Mouse (Mus musculus): Measurements from ENCODE around the gene Traf2.

Gene Traf2

DNA sequence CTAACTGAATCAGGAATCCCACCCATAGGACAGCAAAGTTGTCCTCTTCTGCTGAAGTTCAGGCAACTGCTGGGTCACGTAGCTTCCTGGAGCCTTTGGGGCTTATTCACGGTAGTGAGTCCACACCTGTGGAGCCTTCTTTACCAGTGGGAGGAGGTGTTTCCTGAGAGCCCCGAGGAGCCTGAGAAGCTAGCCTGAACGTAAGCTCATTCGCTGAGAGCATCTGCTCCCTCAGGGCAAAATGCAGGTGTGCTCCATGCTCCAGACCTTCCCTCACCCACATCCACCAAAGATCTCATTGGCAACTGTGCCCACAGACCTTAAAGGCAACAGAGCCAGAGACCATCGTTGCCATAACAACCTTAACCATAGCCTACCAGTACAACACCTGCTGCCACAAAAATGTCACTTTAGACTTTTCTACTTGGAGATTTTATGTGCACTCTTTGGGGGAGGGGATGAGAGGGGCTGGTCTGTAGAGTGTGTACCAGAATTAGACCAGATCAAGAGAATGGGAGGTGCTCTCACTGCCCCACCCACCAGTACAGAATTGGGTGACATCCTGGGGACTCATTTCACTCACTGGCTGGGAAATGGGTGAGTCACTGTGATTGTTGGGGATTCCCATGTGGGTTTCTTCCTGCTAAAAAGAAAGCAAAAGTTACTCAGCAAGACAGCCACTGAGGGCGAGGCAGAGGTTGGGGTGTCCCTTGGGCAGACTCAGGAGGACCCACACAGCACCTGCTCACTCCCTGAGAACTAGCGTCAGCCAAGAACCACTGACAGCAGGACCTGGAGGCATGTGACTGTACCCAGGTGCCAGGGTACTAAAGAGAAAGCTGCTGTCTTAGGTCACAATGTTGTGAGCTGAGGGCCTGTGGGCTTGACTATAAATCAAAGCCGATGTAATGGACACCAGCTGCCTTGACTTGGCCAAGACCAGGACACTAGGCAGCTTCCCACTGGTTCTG, 2.6 kb upstream of the Traf2 start:
- DNase-seq (ENCODE audit: low spot score in 2 of 2), result no peak

- DNase-seq (ENCODE audit: low spot score in 2 of 2), result no peak
Measured at GRCm38 (mm10) chr2:25545996-25546810, 537 bp downstream of the Traf2 start.

GRCm38 (mm10) chr2:25541644-25542367, 4.9 kb downstream of the Traf2 start:
- DNase-seq (ENCODE audit: low spot score in 2 of 2), result no peak

DNA sequence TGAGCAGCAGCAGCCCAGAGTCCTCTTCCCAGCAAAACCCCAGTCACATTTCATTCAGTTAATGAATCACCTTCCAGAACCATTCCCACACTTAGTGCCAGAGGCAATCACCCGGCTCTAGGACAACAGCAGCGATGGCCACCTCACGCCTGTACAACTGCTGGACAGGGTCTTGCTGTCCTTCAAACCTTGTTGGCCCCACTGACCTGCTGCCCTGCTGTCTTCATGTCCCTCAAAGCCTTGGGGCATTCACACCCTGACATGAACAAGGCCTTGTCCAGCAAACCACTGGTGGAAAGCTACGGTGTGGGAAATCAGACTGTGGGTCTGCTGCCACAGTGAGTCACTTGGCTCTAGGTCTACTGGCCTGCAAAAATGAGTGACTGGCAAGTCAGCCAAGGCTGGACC, 6.2 kb downstream of the Traf2 start:
- no peak for DNase-seq (ENCODE audit: low spot score in 2 of 2)

DNA sequence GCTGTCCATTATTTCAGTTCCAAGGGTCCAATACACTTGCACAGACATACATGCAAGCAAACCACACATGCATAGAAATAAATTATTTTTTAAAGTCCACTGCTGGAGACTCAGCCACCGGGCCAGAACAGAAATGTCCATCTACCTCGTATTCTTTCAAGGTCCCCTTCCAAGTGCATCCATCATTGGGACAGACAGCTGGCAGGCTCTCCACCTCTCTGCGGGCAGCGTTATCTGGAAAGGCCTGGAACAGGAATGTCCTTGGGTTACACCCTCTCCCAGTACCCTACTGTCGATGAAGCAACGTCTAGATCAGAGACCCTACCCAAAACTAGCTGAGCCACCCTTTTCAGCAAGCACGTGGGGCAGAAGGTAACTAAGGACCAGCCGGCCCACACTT, 10.2 kb downstream of the Traf2 start:
- no peak for DNase-seq (ENCODE audit: low spot score in 2 of 2)

DNA sequence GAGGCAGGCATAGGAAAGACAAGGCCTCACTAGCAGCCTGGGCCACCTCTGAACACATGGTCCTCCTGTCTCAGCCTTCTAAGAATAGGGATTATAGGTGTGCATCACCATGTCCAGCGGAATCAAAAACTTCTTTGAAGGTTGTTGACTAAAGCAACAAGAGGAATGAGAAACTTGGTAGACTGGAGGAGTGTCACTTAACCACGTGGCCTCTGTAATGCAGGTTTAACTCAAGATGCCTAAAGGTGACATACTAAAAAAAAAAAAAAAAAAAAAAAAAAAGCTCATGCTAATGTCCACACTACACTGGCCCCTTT, 11.9 kb downstream of the Traf2 start:
- no peak for DNase-seq (ENCODE audit: low spot score in 2 of 2)

DNA sequence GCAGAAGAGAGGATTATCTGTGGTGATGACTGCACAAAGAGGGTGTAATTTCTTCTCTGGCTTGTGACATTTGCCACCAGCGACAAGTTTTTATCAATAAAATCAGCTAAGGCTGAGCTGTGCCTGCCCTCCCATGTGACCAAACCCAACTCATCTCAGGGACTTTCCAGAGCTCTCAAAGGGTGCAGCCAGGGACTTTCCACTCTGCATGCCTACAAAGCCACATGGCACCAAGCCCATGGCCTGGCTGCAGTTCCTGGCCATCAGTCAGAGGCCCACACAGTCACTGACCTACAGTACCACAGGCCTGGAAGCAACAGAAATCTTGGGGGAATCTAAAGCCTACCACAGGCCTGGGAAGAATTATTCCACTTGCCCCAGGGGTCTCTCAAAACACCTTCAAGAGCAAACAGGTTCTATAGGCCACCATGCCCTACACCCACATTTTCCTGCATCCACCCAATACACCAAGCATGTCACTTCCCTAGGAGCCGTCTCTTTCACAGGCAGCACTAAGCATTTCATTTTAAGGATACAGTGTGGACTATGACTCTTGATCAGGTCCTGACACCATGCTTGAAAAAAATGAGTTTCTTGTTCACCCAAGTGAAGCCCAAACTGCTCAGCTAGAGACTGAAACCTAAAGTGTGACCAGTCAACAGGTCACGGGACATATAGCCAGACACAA, 12.4 kb downstream of the Traf2 start:
- DNase-seq (ENCODE audit: low spot score in 2 of 2), result peak in 1 of 2 experiments; percentile 50

- DNase-seq (ENCODE audit: low spot score in 2 of 2), result no peak
Measured at GRCm38 (mm10) chr2:25533707-25534106, 13.0 kb downstream of the Traf2 start.

DNA sequence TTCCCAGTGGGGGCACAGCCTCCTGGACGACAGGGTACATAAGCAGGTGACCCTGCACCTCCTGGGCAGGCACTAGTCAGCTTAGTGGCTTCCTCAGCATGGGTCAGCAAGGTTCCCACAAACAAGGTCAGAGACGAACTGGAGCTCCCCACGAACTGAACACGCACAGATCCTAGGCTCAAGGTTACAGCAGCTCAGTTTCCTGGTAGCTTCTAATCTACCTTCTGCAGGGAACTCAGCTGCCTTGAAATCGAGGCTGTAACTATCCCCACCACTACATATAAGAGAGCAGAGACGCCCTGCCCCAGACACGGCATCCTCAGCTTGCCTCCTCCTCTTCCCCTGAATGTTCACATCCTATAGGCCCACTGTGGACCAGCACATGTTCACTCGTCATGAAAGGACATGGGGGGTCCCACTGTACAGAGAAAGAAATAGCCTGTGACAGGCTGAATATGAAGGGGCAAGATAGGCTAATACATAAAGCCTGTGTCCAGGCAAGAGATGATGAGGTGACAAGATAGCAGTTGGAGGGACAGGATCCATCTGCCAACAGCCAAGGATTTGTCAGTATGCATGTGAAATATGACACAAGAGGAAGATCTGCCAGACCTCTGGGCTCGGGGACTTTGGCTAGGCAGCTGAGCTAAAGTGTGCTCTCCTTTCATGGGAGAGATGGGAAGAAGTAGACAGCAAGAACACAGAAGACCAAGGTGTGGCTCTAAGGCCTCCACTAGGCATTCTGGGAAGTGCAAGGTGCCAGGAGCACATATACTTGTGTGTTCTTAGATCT, 20.0 kb downstream of the Traf2 start:
- no peak for DNase-seq (ENCODE audit: low spot score in 2 of 2)

DNA sequence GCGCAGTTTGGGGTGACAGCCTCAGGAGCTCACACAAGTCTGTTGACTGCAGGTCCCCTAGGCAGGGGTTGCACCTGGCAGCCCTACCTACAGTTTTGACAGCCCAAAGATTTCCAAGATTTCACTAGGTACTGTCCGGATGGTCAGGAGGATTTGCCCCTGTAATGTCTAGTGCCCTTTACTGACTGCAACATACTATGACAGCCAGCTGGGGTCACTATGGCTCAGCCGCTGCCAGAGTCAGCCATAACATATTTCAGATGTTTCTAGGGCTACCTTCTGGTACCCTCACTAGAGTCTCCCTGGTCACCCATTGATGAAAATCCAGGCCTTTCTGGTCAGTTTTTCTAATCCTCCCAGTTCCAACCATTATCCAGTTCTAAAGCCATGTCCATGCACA, 36.8 kb downstream of the Traf2 start:
- no peak for DNase-seq (ENCODE audit: low spot score in 2 of 2)

- DNase-seq (ENCODE audit: low spot score in 2 of 2), result no peak
Measured at GRCm38 (mm10) chr2:25506964-25507363, 39.8 kb downstream of the Traf2 start.

- DNase-seq (ENCODE audit: low spot score in 2 of 2), result no peak
Measured at GRCm38 (mm10) chr2:25505860-25506259, 40.9 kb downstream of the Traf2 start.

DNA sequence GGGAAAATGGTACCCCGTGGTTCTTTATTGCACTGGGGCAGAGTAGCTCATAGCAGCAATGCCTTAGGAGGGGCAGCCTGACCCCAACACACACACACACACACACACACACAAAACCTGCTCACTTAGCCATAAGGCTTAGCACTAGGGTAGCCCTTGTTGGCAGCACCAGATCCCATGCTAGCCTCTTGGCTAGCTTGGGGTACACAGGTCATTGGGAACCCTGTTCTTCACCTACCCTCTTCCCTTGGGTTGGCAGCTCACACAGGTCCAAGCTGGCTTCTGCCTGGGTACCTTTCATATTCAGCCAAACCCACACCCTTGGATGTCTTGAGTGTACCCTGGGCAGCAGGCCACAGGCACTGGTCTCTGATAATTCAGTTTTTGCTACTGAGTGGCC, 41.7 kb downstream of the Traf2 start:
- no peak for DNase-seq (ENCODE audit: low spot score in 2 of 2)

DNA sequence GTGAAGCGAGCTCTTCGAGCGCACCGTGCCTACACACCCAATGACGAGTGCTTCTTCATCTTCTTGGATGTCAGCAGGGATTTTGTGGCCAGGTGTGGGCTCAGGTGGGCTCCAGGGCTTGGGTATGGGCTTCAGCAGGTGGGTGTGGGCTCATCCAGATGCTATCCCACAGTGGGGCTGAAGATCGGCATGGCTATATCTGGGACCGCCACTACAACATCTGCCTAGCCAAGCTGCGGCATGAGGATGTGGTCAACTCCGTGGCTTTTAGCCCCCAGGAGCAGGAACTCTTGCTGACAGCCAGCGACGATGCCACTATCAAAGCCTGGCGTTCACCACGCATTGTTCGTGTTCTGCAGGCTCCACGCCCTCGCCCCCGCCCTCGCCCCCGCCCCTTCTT, 42.2 kb downstream of the Traf2 start:
- DNase-seq (ENCODE audit: low spot score in 2 of 2), result no peak

- no peak for DNase-seq (ENCODE audit: low spot score in 2 of 2)
Measured at GRCm38 (mm10) chr2:25502726-25503125, 44.0 kb downstream of the Traf2 start.

DNA sequence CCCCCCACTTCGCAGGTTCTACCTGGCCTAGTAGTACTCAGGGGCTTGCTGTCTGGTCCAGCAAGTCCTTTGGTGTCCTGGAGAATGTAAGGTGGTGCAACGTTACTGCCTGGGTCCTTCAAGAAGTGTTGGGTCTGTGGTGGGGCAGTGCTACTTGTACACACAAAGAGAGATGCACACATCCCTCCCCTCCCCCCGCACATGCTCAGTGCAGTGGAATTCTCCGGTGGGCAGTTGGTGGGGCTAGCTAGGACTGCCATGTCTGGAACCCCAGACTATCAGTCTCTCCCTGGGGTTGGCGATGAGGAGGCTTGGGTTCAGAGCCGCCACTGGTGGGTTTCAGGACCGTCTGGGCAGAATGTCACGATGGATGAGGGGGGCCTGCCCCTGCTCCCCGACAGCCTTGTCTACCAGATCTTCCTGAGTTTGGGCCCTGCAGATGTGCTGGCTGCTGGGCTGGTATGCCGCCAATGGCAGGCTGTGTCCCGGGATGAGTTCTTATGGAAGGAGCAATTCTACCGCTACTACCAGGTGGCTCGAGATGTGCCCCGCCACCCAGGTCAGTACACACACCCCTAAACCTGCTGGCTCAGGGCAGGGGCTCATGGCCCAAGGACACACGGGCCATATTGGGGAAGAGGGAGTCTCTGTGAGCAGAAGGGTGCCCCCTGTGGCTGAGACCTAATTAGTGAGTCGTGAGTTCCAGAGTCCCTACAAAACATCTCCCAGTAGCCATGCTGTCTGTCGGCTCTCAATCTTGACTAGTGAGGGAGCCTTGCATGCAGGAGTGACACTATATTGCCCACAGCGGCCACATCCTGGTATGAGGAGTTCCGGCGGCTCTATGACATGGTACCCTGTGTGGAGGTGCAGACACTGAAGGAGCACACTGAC, 44.9 kb downstream of the Traf2 start, which contains the start of gene C8g:
Gene C8g (minus strand): TSS at position 127 of the 894 bp plus-strand sequence.
- DNase-seq (ENCODE audit: low spot score in 2 of 2), result no peak

DNA sequence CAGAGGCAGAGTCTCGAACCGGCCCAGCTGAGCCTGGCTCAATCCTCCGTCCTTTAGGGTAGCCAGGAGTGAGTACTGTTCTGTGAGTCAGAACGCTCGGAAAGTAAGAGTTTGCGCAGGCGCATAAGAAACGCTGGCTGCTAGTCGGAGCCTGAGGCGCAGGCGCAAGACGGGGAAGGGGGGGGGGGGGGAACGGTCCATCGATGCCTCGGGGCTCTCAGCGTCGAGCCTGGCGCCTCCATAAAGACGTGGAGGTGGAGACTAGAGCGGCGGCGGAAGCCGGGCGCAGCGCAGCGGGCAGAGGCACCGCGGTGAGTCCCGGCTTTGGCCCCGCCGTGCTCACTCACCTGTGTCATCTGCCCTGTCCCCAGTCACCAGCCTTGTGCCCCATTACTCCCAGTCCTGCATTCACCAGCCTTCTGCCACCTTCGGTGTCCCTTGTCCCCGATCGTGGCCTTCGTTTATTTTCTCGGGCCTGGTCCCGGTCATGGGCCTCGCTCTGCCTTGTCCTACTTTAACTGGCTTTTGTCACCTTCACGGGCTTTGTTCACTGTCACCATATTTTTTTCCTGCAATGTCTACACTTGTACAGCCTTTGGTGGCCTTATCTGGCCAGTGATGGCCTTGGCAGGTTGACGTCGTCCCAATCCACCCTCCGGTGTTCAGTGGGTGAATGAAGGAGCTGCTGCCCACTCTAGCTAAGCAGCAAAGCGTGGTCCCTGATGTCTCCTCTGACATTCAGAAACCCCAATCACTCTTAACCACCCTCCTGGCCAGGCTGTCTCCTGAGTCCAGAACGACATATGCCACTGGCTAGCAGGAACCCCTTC, 45.9 kb downstream of the Traf2 start, which contains the start of gene Fbxw5:
Gene Fbxw5 (plus strand): TSS at position 175 of the 830 bp plus-strand sequence.
- DNase-seq (ENCODE audit: low spot score in 2 of 2), result peak; percentile 43 to 82

DNA sequence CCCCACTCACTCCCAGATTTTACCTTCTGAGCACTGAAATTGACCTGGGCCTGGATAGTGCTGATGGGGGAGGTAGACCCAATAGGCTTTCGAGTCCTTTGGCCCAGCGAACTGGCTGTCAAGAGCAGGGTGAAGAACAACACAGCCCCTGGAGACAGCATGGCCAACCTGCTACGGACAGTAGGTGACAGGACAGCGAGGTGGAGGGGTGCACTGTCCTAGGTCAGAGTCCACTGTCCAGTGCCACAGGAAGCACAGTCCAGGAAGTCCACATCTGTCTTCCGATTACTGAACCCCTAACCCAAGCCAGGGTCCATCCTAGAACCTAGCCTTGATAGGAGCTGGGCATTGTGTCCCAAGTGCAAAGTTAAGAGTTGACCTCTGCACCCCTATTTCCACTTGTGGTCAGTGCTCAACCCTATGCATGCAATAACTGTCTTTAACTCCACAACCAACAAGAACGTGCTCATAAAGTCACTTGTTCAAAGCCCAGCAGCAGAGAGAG, 46.6 kb downstream of the Traf2 start:
- DNase-seq (ENCODE audit: low spot score in 2 of 2), result no peak

Measured in left cerebral cortex, adult 9 months (tissue).